Mouse (Mus musculus) gonadal fat pad, adult 2 months (tissue): ENCODE data around the gene Susd6. TPM values are rescaled to one million over a fixed set of nuclear protein-coding genes. Genes with fewer than 3 reads are reported as not detected.
"Not testable (repeated sequence)": the region's sequence is repeated elsewhere in the genome, so short reads cannot be mapped to it uniquely, and the experiment has no call there.

Experiments used
- DNase-seq: peaks from one replicate; pipeline ENCODE4 v3.0.0-alpha.2; 2012; ENCODE audit warnings: low read depth
- polyA plus RNA-seq: library from polyadenylated mRNA; depleted of rRNA; stranded (reverse); fragments of >200 nt; gene quantifications from 2 replicates; pipeline ENCODE4 v1.2.3, GENCODE M21; 2012

The Susd6 gene
- polyA plus RNA-seq, 1 experiment = 44.7 TPM

- DNase-seq = no peak
Measured at GRCm38 (mm10) chr12:80813456-80813855, 23.1 kb downstream of the Susd6 start.

- no peak for DNase-seq
Measured at GRCm38 (mm10) chr12:80813872-80814271, 23.6 kb downstream of the Susd6 start.

- no peak for DNase-seq
Measured at GRCm38 (mm10) chr12:80814529-80814928, 24.2 kb downstream of the Susd6 start.

GRCm38 (mm10) chr12:80815298-80815697 is 25.0 kb downstream of the Susd6 start:
- DNase-seq = no peak

GRCm38 (mm10) chr12:80815893-80816292 is 25.6 kb downstream of the Susd6 start:
- DNase-seq = no peak

- no peak for DNase-seq
Measured at GRCm38 (mm10) chr12:80816380-80817086, 26.2 kb downstream of the Susd6 start.

GRCm38 (mm10) chr12:80817697-80818235 is 27.5 kb downstream of the Susd6 start:
- no peak for DNase-seq

- DNase-seq = not testable (repeated sequence)
Measured at GRCm38 (mm10) chr12:80819020-80819419, 28.7 kb downstream of the Susd6 start.

GRCm38 (mm10) chr12:80821312-80822007 is 31.1 kb downstream of the Susd6 start:
- DNase-seq = no peak

GRCm38 (mm10) chr12:80822533-80822932 is 32.2 kb downstream of the Susd6 start:
- no peak for DNase-seq

GRCm38 (mm10) chr12:80824202-80824601 is 33.9 kb downstream of the Susd6 start:
- no peak for DNase-seq

- DNase-seq = no peak
Measured at GRCm38 (mm10) chr12:80826423-80826822, 36.1 kb downstream of the Susd6 start.

GRCm38 (mm10) chr12:80827464-80828015 is 37.2 kb downstream of the Susd6 start:
- no peak for DNase-seq

GRCm38 (mm10) chr12:80828020-80828419 is 37.7 kb downstream of the Susd6 start:
- no peak for DNase-seq

- no peak for DNase-seq
Measured at GRCm38 (mm10) chr12:80828951-80829350, 38.6 kb downstream of the Susd6 start.

GRCm38 (mm10) chr12:80830211-80830610 is 39.9 kb downstream of the Susd6 start:
- no peak for DNase-seq

- no peak for DNase-seq
Measured at GRCm38 (mm10) chr12:80830820-80831219, 40.5 kb downstream of the Susd6 start.

- no peak for DNase-seq
Measured at GRCm38 (mm10) chr12:80832313-80832712, 42.0 kb downstream of the Susd6 start.

- DNase-seq = no peak
Measured at GRCm38 (mm10) chr12:80833541-80833940, 43.2 kb downstream of the Susd6 start.

GRCm38 (mm10) chr12:80834156-80834900 is 44.0 kb downstream of the Susd6 start:
- DNase-seq = no peak

- no peak for DNase-seq
Measured at GRCm38 (mm10) chr12:80834901-80835570, 44.7 kb downstream of the Susd6 start.
